Mouse (Mus musculus): ENCODE measurements around the gene C330007P06Rik. TPM values are rescaled to one million over a fixed set of nuclear protein-coding genes. Genes with fewer than 3 reads are reported as not detected.

The C330007P06Rik gene
- polyA plus RNA-seq, 1 experiment from 2014 or later: 32.6 TPM

DNA sequence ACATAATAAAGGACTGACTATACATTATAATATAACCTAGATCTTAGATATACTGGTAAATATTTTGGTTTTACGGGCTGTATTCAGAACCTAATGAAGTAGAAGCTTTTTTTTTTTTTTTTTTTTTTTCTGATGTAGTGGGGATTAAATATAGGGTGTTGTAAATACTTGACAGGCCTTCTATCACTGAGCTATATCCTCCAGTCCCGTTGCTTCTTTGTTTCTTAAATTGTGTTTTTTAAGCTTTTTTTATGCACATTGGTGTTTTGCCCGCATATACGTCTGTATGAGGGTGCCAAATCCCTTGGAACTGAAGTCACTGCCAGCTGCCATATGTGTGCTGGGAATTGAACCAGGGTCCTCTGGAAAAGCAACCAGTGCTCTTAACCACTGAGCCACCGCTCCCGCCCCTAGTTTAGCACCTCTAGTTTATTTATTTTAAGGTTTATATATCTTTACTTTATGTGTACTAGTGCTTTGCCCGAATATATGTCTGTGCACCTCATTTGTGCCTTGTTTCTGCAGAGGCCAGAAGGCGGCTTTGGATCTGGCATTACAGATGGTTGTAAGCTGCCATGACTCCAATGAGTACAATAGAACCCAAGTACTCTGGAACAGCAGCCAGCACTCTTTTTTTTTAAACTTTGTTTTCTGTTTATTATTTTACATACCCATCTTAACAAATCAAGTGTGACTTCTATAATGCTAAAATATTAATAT, 9.1 kb downstream of the C330007P06Rik start:
- 56% methylated on average over 8 of the region's 8 CpGs for WGBS
- H3K4me1 ChIP-seq: 0 out of 2 replicates have a peak, but pooled peaks cover 7% of the 10 kb centered on the region
- no peaks in the 10 kb centered on the region for H3K27me3 ChIP-seq (ENCODE audit: low read depth, poor library complexity, severe bottlenecking)
- H3K4me3 ChIP-seq: peak overlapping the region; percentile 55
- H3K36me3 ChIP-seq: 0 out of 2 replicates have a peak, but pooled peaks cover 2% of the 10 kb centered on the region
- peak; percentile 26 for DNase-seq (ENCODE audit: low spot score)
- H3K27ac ChIP-seq: peak overlapping the region; percentile 74; the same call in 1 of the 2 replicates
- H3K9me3 ChIP-seq (replicated peaks): no peaks in the 10 kb centered on the region

DNA sequence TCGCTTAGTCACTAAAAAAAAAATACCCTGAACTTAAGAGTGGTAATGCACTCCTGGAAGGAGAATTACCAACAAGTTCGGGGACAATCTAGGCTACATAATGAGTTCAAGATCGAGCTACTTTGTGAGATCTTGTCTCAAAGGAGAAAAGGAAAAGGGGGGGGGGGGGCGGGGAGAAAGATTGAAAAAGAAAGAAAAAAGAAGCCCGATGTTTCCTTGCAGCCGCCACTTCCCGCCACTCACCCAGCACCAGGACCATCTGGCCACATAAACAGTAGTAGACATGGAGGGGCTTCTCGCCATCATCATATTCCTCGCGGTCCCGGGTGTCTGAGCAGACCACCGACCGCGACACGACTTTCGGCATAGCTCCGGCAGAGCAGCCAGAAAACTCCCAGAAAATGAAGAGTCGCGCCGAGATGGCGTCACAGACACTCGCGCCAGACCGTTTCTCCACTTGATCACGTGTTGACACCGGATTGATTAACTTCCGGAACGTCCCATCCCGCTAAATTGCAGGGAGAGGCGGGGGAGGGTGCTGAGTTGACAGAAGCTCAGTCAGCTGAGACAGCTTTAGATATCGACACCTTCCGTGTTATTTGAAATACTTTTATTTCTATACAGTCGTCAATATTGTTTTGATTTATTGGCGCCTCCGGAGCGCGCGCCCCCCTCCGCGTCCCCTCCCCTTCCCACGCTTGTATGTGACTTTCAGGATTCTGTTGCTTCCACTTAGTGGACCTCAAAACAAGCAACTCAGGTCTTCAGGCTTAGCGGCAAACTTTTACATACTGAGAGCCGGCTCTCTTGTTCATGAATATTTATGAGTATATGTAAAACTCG, 9.9 kb downstream of the C330007P06Rik start:
- WGBS: 12% methylated on average over 43 of the region's 44 CpGs
- H3K27ac ChIP-seq: peak overlapping the region; percentile 74

DNA sequence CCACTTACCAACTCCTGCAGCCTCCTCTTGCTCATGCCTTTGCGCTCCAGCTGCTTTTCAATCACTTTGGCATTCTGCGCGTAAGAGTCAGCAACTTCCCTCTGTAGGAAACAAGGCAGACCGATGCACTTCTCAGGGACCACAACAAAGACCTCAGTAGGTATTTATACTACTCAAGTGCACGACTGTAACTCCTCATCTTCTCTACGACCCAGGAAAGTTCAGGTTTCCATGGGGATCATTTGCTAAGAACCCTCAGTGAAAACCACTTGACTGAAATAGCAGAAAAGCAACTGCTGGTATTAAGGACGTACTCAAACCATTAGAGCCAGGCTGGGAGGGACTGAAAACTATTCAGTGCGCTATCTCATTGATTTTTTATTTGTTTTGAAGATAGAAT, 21.3 kb downstream of the C330007P06Rik start:
- Histone ChIP-seq H3K9me3 (replicated peaks) (no peaks in the 10 kb centered on the region), H3K27me3 (ENCODE audit: low read depth, poor library complexity, severe bottlenecking) (no peaks in the 10 kb centered on the region), H3K36me3 (peaks cover 28% of the 10 kb centered on the region), H3K4me3 (no peak overlapping the region), H3K27ac (no peak overlapping the region), H3K4me1 (no peaks in the 10 kb centered on the region)
- no peak for DNase-seq (ENCODE audit: low spot score)
- WGBS: 91% methylated on average over 8 of the region's 8 CpGs

More for the DNA sequence above, 9.9 kb downstream of the C330007P06Rik start:
- H3K4me1 ChIP-seq: 0 out of 2 replicates have a peak, but pooled peaks cover 7% of the 10 kb centered on the region
- DNase-seq (ENCODE audit: low spot score): peak; percentile 83
- H3K27me3 ChIP-seq (ENCODE audit: low read depth, poor library complexity, severe bottlenecking): no peaks in the 10 kb centered on the region
- H3K36me3 ChIP-seq: 0 out of 2 replicates have a peak, but pooled peaks cover 4% of the 10 kb centered on the region
- H3K9me3 ChIP-seq (replicated peaks): no peaks in the 10 kb centered on the region
- H3K4me3 ChIP-seq: peak overlapping the region; percentile 55

DNA sequence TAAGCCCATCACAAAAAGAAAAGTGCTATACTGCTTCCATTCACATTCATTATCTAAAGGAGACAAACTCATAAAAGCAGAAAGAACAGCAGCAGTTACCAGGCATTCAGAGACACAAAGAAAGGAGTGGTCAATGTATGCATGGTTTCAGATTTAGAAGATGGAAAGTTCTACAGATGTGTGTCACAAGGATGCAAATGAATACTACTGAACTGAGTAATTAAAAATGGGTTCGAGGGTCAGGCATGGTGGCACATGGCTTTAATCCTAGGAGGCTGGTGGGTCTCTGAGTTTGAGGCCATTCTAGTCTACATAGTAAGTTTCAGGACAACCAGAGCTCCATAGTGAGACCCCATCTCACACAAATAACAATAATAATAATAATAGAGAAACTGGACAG, 26.8 kb downstream of the C330007P06Rik start:
- no peak for DNase-seq (ENCODE audit: low spot score)
- Histone ChIP-seq H3K9me3 (replicated peaks) (no peaks in the 10 kb centered on the region), H3K36me3 (peaks cover 11% of the 10 kb centered on the region), H3K4me3 (no peak overlapping the region), H3K27ac (no peak overlapping the region), H3K27me3 (ENCODE audit: low read depth, poor library complexity, severe bottlenecking) (no peaks in the 10 kb centered on the region), H3K4me1 (no peaks in the 10 kb centered on the region)
- WGBS: 83% methylated on average over 1 of the region's 1 CpGs

DNA sequence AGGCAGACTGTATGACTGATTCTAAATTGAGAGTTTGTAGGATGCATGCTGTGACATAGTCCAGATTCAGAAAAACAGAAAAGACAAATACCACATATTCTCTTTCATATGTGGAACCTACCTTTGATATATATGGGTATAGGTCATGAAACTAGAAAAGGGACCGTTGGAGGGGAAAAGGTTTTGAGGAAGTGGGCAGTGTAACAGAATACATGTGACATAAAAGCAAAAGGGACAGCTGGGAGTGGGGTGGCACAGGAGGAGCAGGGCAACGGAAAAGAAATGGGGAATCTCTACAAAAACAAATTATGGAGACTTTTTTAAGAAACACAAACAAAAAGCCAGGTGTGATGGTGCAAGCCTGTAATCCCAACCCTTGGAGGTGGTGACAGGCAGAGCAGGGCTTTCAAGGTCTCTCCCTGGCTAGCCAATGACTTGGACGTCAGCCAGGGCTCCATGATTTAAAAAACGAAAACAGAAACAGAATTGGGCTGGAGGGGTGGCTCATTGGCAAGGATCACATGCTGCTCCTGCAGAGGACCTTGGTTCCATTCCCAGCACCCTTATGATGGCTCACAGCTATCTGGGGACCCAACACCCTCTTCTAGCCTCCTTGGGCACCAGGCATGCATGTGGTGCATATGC, 30.4 kb downstream of the C330007P06Rik start:
- 90% methylated on average over 4 of the region's 4 CpGs for WGBS
- no peak overlapping the region for H3K4me3 ChIP-seq
- DNase-seq (ENCODE audit: low spot score): no peak
- H3K4me1 ChIP-seq: no peaks in the 10 kb centered on the region
- H3K27me3 ChIP-seq (ENCODE audit: low read depth, poor library complexity, severe bottlenecking): no peaks in the 10 kb centered on the region
- H3K36me3 ChIP-seq: peaks cover 4% of the 10 kb centered on the region
- H3K27ac ChIP-seq: no peak overlapping the region
- no peaks in the 10 kb centered on the region for H3K9me3 ChIP-seq (replicated peaks)

DNA sequence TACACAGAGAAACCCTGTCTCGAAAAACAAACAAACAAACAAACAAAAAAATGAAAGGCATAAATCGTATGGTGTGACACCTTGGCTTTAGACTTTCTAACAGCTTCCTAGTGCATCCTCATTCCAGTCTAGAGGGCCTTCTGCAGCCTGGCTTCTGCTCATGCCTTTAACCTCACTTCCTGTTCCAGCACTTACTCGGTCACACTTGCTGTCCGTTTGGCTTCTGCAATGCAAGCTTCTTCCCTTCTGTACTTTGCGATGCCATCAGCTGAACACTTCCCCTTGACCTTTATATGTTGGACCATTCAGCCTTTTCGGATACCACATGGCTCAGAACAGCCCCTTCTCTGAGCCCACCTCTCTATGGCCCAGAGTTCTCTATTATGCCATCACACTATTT, 32.2 kb downstream of the C330007P06Rik start:
- Histone ChIP-seq H3K27me3 (ENCODE audit: low read depth, poor library complexity, severe bottlenecking) (no peaks in the 10 kb centered on the region), H3K4me3 (no peak overlapping the region), H3K4me1 (no peaks in the 10 kb centered on the region), H3K27ac (no peak overlapping the region), H3K9me3 (replicated peaks) (no peaks in the 10 kb centered on the region), H3K36me3 (no peaks in the 10 kb centered on the region)
- no peak for DNase-seq (ENCODE audit: low spot score)
- WGBS: 89% methylated on average over 6 of the region's 6 CpGs

DNA sequence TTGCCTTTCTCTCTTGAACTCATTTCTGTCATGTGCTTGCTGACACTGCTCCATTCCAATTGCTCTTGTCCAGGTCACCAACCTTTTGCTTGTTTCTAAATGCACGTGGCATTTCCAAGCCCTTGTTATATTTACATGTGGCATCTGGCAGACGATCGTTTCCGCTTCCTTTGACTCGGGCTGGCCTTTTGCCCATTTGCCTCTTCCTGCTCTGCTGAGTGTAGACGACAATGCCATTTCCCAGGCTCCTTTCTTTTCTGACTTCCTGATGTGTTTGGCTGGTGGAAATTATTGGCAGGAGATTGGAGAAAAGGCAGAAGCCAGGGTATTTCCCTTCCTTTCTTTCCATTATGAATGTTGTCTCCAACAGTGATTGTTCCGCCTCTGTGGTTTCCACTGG, 34.5 kb downstream of the C330007P06Rik start:
- no peaks in the 10 kb centered on the region for H3K4me1 ChIP-seq
- H3K27me3 ChIP-seq (ENCODE audit: low read depth, poor library complexity, severe bottlenecking): no peaks in the 10 kb centered on the region
- no peaks in the 10 kb centered on the region for H3K36me3 ChIP-seq
- no peak overlapping the region for H3K4me3 ChIP-seq
- 85% methylated on average over 7 of the region's 7 CpGs for WGBS
- no peaks in the 10 kb centered on the region for H3K9me3 ChIP-seq (replicated peaks)
- DNase-seq (ENCODE audit: low spot score): no peak
- no peak overlapping the region for H3K27ac ChIP-seq

DNA sequence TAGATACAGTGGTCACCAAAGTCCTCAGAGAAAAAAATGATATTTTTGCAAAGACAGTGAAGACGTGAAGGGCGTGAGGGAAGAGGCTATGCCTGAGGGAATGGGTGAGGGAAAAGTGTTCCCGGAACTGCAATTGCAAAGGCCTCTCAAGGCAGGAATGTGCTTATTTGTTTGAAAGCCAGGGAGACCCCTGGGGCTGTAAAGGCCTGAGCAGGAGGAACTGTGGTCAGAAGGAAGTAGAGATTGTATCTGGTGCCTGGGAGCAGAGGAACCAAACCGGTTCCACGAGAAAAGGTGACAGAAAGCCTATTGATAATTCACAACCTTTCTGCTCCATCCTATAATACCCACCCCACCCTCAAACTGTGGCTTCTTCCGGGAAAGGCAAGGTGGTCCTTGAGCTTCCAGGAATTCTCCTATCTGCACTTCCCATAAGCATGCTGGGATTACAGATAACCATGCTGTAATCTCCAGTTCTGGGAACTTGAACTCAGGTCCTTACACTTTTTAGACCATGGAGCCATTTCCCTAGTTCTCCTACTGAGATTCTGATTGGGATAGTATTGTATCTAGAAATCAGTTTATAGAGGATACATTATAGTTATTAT, 36.7 kb downstream of the C330007P06Rik start:
- H3K4me3 ChIP-seq: no peak overlapping the region
- WGBS: 72% methylated on average over 6 of the region's 6 CpGs
- no peak overlapping the region for H3K27ac ChIP-seq
- H3K36me3 ChIP-seq: no peaks in the 10 kb centered on the region
- no peak for DNase-seq (ENCODE audit: low spot score)
- H3K27me3 ChIP-seq (ENCODE audit: low read depth, poor library complexity, severe bottlenecking): no peaks in the 10 kb centered on the region
- no peaks in the 10 kb centered on the region for H3K9me3 ChIP-seq (replicated peaks)
- H3K4me1 ChIP-seq: 0 out of 2 replicates have a peak, but pooled peaks cover 3% of the 10 kb centered on the region

DNA sequence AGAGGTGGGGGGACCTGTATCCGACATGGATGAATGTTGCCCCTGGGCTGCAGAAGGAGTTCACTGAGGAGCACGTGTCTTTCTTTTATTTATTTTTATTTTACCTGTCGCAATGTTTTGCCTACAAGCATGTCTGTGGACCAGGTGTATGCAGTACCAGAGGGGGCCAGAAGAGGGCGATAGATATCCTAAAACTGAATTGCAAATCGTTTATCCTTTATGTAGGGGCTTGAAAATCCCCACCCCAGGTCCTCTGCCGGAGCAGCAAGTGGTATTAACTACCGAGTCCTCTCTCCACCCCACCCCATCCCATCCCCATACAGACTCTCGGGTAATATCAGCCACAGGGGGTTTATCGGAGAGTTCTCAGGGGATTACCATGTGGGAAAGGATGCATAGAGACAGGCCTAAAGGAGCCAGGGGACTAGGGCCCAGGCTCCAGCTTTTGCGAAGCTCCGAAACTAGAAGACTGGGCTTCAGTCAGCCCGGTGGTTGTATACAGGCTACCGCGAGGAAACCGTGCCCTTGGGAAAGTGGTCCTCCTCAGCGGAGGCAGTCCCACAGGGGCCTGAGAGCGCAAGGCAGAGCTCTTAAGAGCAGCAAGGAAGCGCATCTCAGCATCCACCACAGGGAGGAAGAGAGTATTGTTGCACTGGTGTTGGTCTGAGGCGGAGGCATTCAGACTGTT, 40.4 kb downstream of the C330007P06Rik start:
- no peaks in the 10 kb centered on the region for H3K9me3 ChIP-seq (replicated peaks)
- peak overlapping the region; percentile 33 for H3K4me3 ChIP-seq
- DNase-seq (ENCODE audit: low spot score): peak; percentile 80
- H3K36me3 ChIP-seq: no peaks in the 10 kb centered on the region
- H3K4me1 ChIP-seq: 0 out of 2 replicates have a peak, but pooled peaks cover 3% of the 10 kb centered on the region
- no peaks in the 10 kb centered on the region for H3K27me3 ChIP-seq (ENCODE audit: low read depth, poor library complexity, severe bottlenecking)
- WGBS: 25% methylated on average over 19 of the region's 19 CpGs
- no peak overlapping the region for H3K27ac ChIP-seq

DNA sequence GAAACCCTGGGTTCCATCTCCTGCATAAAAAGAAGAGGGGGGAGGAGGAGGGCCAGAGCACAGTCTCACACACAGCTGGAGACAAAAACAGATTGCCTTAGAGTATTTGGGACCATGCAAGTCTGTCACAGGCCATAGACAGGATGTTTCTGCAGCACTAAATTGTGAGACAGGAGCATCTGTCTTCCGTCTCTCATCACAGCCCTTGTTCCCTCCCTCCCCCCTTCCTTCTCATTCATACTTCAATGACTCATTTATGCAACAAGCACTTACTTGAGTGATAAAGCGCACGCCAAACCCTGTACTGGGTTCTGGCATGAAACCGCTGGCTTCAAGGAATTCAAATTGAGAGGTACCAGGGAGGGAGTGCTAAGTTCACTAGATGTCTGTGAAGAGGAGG, 42.3 kb downstream of the C330007P06Rik start:
- no peak overlapping the region for H3K27ac ChIP-seq
- no peaks in the 10 kb centered on the region for H3K36me3 ChIP-seq
- WGBS: 82% methylated on average over 4 of the region's 4 CpGs
- H3K9me3 ChIP-seq (replicated peaks): no peaks in the 10 kb centered on the region
- H3K4me3 ChIP-seq: no peak overlapping the region
- 0 out of 2 replicates have a peak, but pooled peaks cover 3% of the 10 kb centered on the region for H3K4me1 ChIP-seq
- DNase-seq (ENCODE audit: low spot score): no peak
- no peaks in the 10 kb centered on the region for H3K27me3 ChIP-seq (ENCODE audit: low read depth, poor library complexity, severe bottlenecking)

DNA sequence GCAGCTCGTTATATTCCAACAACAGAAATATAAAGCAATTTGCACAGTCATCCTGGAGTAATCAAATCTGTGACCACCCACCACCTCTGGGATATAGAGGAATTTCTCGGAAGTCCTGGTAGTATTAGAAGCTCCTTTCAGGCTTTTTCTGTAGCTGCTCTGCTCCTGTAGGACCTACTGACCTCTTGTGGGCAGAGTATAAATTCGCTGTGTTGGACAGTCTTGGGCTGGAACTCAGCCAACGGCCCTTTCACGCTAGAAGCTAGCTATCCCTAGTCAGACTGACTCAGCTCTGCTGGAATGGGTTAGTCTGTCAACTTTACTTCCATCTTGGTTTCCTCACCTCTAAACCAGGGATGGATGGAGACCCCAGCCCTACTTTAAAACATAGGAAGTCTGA, 43.6 kb downstream of the C330007P06Rik start:
- Histone ChIP-seq H3K27me3 (ENCODE audit: low read depth, poor library complexity, severe bottlenecking) (no peaks in the 10 kb centered on the region), H3K4me3 (no peak overlapping the region), H3K27ac (no peak overlapping the region), H3K9me3 (replicated peaks) (no peaks in the 10 kb centered on the region), H3K4me1 (0 out of 2 replicates have a peak, but pooled peaks cover 3% of the 10 kb centered on the region), H3K36me3 (no peaks in the 10 kb centered on the region)
- DNase-seq (ENCODE audit: low spot score): no peak
- 47% methylated on average over 5 of the region's 5 CpGs for WGBS

DNA sequence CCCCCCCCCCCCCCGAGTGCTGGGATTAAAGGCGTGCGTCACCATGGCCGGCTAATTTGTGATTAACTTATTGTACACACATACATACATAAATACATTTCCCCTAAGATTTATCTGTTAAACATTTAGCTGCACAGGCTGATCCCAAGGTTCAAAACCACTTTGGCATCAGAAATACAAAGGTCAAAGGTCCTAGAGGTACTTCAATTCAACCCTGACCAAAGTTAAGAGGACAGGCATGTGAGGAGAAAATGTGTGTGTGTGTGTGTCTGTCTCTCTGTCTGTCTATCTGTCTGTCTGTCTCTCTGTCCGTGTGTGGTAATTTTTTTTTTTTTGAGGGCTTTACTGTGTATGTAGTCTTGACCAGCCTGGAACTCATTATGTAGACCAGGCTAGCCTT, 47.0 kb downstream of the C330007P06Rik start:
- Histone ChIP-seq H3K4me3 (no peak overlapping the region), H3K9me3 (replicated peaks) (no peaks in the 10 kb centered on the region), H3K4me1 (no peaks in the 10 kb centered on the region), H3K27ac (no peak overlapping the region), H3K27me3 (ENCODE audit: low read depth, poor library complexity, severe bottlenecking) (no peaks in the 10 kb centered on the region), H3K36me3 (no peaks in the 10 kb centered on the region)
- WGBS: 90% methylated on average over 4 of the region's 5 CpGs
- DNase-seq (ENCODE audit: low spot score): no peak
